Mouse (Mus musculus) E14TG2a.4 (cell line): ENCODE measurements around the gene Tbc1d30.
"Not testable (repeated sequence)": the region's sequence is repeated elsewhere in the genome, so short reads cannot be mapped to it uniquely, and the experiment has no call there.

ENCODE experiments used
- H3K27me3 ChIP-seq: 2 replicates; pipeline ENCODE4 v1.6.1; 2014; ENCODE audit warnings: low read length, control low read depth; ENCODE audit not compliant: insufficient read depth
- H3K36me3 ChIP-seq: 2 replicates; pipeline ENCODE4 v1.6.1; 2014; ENCODE audit warnings: low read length, control low read depth; ENCODE audit not compliant: insufficient read depth
- H3K4me1 ChIP-seq: replicated peaks from 2 replicates; pipeline ENCODE4 v1.6.1; 2014; ENCODE audit warnings: low read depth, low read length, control low read depth
- H3K4me3 ChIP-seq: replicated peaks from 2 replicates; pipeline ENCODE4 v1.5.1; 2014; ENCODE audit warnings: mild to moderate bottlenecking, low read length
- H3K9me3 ChIP-seq: 2 replicates; pipeline ENCODE4 v1.6.1; 2014; ENCODE audit warnings: low read length, control low read depth
- CTCF ChIP-seq: conservative IDR thresholded peaks from 2 replicates; pipeline ENCODE4 v1.5.1; 2014; ENCODE audit warnings: low read length
- NANOG ChIP-seq: IDR thresholded peaks from 2 replicates; pipeline ENCODE4 v1.6.1; 2014; ENCODE audit warnings: borderline replicate concordance, low read length, mixed read lengths
- POU5F1 ChIP-seq: IDR thresholded peaks from 2 replicates; pipeline ENCODE4 v1.6.1; 2014; ENCODE audit warnings: low read length, borderline replicate concordance

The Tbc1d30 gene

GRCm38 (mm10) chr10:121351692-121352290 lies 713 bp upstream of the Tbc1d30 start:
- TF ChIP-seq CTCF, result no peak
- TF ChIP-seq POU5F1, result no peak
- no peak for TF ChIP-seq NANOG
- peaks cover 56% of the 10 kb centered on the region for H3K27me3 ChIP-seq
- no peaks in the 10 kb centered on the region for H3K36me3 ChIP-seq
- H3K4me3 ChIP-seq, result peak overlapping the region; percentile 85
- H3K9me3 ChIP-seq, result peaks cover 32% of the 10 kb centered on the region
- peaks cover 15% of the 10 kb centered on the region for H3K4me1 ChIP-seq

DNA sequence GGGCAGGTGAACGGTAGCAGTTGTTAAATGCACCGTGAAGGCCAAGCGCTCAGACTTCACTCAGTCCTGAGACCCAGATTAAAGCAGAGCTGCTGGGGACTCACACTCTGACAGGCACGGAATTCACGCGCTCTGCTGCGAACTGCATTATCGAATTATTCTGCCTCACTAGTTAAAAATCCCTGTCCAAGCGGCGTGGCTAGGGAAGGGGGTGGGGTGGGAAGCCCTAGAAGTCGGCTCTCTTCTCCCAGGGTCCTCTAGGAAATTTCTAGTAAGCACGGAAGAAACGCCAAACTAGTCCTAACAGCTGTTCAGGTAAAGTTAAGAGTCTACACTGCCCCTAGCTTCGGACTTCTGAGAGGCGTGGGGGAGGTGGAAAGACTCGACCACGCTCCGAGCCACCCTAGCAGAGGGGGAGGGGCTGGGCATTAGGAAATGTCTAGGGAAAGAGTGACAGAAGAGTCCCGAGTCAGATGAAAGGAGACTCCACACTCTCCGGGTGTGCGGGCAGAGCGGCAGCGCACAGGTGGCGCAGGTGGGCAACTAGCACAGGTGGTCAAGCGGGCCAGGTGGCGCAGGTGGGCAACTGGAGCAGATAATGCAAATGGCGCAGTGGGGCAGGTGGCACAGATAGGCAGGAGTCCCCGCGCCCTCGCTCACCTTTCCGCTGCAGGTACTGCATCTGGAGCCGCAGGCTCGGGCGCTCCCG lies 567 bp downstream of the Tbc1d30 start:
- H3K9me3 ChIP-seq, result peaks cover 32% of the 10 kb centered on the region
- H3K36me3 ChIP-seq, result no peaks in the 10 kb centered on the region
- H3K4me1 ChIP-seq, result peaks cover 15% of the 10 kb centered on the region
- H3K4me3 ChIP-seq, result peak overlapping the region; percentile 85
- H3K27me3 ChIP-seq, result peaks cover 58% of the 10 kb centered on the region
- no peak for TF ChIP-seq POU5F1

- Histone ChIP-seq H3K9me3 (peaks cover 22% of the 10 kb centered on the region), H3K4me3 (no peak overlapping the region), H3K36me3 (no peaks in the 10 kb centered on the region), H3K4me1 (peaks cover 15% of the 10 kb centered on the region), H3K27me3 (peaks cover 65% of the 10 kb centered on the region)
- TF ChIP-seq NANOG (no peak), POU5F1 (no peak), CTCF (no peak)
These were observed 1.8 kb downstream of the Tbc1d30 start for GRCm38 (mm10) chr10:121349244-121349643.

- no peaks in the 10 kb centered on the region for H3K4me1 ChIP-seq
- H3K27me3 ChIP-seq, result peaks cover 26% of the 10 kb centered on the region
- H3K36me3 ChIP-seq, result no peaks in the 10 kb centered on the region
- TF ChIP-seq POU5F1, result no peak
- TF ChIP-seq NANOG, result no peak
- no peak for TF ChIP-seq CTCF
- H3K4me3 ChIP-seq, result no peak overlapping the region
- H3K9me3 ChIP-seq, result no peaks in the 10 kb centered on the region
These were observed 7.2 kb downstream of the Tbc1d30 start for GRCm38 (mm10) chr10:121343867-121344266.

GRCm38 (mm10) chr10:121342260-121342659 lies 8.8 kb downstream of the Tbc1d30 start:
- TF ChIP-seq CTCF (no peak), POU5F1 (no peak), NANOG (no peak)
- Histone ChIP-seq H3K4me3 (no peak overlapping the region), H3K9me3 (0 out of 2 replicates have a peak, but pooled peaks cover 3% of the 10 kb centered on the region)

GRCm38 (mm10) chr10:121340754-121341593 lies 10.1 kb downstream of the Tbc1d30 start:
- no peak overlapping the region for H3K4me3 ChIP-seq
- H3K9me3 ChIP-seq, result peaks cover 3% of the 10 kb centered on the region; the same call in 1 of the 2 replicates
- H3K4me1 ChIP-seq, result peaks cover 4% of the 10 kb centered on the region; the same call in 1 of the 2 replicates
- peaks cover 7% of the 10 kb centered on the region; the same call in 1 of the 2 replicates for H3K27me3 ChIP-seq
- TF ChIP-seq POU5F1 (no peak), CTCF (no peak), NANOG (no peak)
- no peaks in the 10 kb centered on the region for H3K36me3 ChIP-seq

More at GRCm38 (mm10) chr10:121342260-121342659, 8.8 kb downstream of the Tbc1d30 start:
- Histone ChIP-seq H3K27me3 (peaks cover 13% of the 10 kb centered on the region), H3K36me3 (no peaks in the 10 kb centered on the region), H3K4me1 (no peaks in the 10 kb centered on the region)

DNA sequence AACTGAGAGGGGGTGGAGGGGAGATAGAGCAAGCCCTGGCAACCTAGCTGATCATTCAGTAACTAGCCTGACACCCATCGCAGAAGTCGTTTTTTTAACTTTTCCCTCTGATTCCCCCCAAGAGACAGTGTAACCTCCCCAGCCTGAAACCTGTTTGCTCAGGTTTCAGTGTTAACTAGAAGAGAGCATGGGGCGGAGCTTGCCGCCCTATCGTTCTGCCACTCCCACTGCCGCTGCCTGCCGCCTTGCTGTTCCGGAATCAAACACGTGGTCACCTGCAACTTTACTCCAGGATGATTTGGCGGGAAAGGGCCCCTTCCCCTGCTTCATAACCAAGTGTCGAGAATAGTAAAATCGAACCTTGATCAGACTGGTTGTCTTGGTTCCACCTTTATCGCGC lies 14.5 kb downstream of the Tbc1d30 start:
- H3K4me3 ChIP-seq, result peak overlapping the region; percentile 20; the same call in 1 of the 2 replicates
- H3K4me1 ChIP-seq, H3K36me3 ChIP-seq, H3K27me3 ChIP-seq: not testable (repeated sequence)
- peaks cover 20% of the 10 kb centered on the region for H3K9me3 ChIP-seq

DNA sequence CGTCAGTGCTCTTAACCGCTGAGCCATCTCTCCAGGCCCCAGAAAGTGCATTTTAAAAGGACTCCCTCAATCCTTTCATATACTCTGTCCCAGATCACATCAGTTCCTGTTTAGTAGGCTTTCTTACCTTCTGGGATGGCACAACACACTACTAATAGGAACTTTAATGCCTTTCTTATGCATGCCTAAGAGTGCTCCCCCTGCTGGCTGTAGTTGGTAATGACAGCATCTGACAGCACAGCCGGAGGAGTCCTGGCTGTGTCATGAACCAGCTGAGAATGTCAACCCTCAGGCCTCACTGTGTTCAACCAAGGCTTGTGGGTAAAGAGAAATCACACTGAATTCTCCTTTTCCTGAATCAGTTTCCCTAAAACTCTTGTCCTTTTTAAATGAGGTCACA lies 16.5 kb downstream of the Tbc1d30 start:
- Histone ChIP-seq H3K9me3 (peaks cover 20% of the 10 kb centered on the region), H3K4me1 (peaks cover 4% of the 10 kb centered on the region; the same call in 1 of the 2 replicates), H3K4me3 (no peak overlapping the region), H3K36me3 (no peaks in the 10 kb centered on the region), H3K27me3 (0 out of 2 replicates have a peak, but pooled peaks cover 2% of the 10 kb centered on the region)
- peak; percentile 96 for TF ChIP-seq CTCF
- TF ChIP-seq POU5F1, result 0 out of 2 replicates have a peak, but pooled peaks have one; percentile 30
- no peak for TF ChIP-seq NANOG
